Mouse (Mus musculus) erythroid progenitor cell, adult 5-6 weeks (primary cell): ENCODE data around the gene Mfn1. TPM values are rescaled to one million over a fixed set of nuclear protein-coding genes. Genes with fewer than 3 reads are reported as not detected.

Experiments used
- ATAC-seq: replicated peaks from 2 replicates; pipeline ENCODE4 v1.8.0; 2016; ENCODE audit warnings: moderate number of reproducible peaks, mild to moderate bottlenecking, moderate TSS enrichment, inconsistent platforms; ENCODE audit not compliant: poor library complexity, low FRiP score, severe bottlenecking
- total RNA-seq, 2 experiments: library from RNA; stranded (forward) in 1 of 2; stranded (reverse) in 1 of 2; fragments of 150-400 nt in 1 of 2; fragments of 186-747, 209-891 nt in 1 of 2; gene quantifications; 2 replicates each; pipeline versions ENCODE4 v1.2.3 to v1.2.4; 2015 to 2017; ENCODE audit warnings: low replicate concordance in 2 of 2

Gene Mfn1
- total RNA-seq, 2 experiments from 2014 or later, result 27.2 to 51.1 TPM

DNA sequence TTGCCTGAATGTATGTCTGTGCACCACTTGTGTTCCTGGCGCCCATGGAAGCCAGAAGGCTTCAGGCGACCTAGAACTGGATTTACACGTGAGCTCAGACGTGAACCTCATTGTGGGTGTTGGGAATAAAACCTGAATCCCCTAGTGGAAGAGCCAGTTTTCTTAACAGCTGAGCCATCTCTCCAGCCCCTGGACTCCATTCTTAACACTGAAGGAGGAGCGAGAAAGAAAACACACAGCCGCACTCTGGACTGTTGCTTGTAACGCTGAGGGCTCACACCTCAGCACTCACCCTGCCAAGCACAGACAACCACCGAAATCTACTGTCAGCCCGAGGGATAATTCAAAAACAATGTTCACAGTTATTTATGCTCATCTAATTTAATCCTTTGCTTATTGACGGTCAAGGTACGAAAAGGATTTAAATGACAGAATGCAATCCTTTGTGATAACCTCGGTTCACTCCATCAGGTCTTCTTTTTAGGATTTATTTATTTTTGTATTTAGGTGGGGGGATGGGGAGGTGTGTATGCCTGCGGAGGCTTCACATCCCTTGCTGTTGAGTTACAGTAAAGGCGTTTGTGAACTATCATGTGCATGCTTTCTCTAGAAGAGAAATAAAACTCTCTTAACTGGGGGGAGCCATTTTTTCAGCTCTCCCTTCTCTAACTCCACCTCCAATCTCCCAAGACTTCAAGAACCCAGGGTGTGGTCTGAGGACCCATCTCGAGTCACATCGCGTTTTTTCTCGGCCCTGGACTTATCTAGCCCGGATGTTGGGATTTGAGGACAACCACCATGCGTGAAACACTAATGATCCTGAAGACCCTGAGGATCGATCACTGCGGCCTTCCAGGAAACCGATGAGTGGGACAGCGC lies 19.5 kb upstream of the Mfn1 start, which contains the start of gene Zfp639:
TSS of gene Zfp639 (plus strand) at position 764 of the 879 bp plus-strand sequence.
- peak; percentile 48; the same call in 1 of the 2 replicates for ATAC-seq

GRCm38 (mm10) chr3:32510375-32511190 lies 18.7 kb upstream of the Mfn1 start:
- peak; percentile 82 for ATAC-seq

- no peak for ATAC-seq
Measured at GRCm38 (mm10) chr3:32511191-32511550, 18.1 kb upstream of the Mfn1 start.

DNA sequence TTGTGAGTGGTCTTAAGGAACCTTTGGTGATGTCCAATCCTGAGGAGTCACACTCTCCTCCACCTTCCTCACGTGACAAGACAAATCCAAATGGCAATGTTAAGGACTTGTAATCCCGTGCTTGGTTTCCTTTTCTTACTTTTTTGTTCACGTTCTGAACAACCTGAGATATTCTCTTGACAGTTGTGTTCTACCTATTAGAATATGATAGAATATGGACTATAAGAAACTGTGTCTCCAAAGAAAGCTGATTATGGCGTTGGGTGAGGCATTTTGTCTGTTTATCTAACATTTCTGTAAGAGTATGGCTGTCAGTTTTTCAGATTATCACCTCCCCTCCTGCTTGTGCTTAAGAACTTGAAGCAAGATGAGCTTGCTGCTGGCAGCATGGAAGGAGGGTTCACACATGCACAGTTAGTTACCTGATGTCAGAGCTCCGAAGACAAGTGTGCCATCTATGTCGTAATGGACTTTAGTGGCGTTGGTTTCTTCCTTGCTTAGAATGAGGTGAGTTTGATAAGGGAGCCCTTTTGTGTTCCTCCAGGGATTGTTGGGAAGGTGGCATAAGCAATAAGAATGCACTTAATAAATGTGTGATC lies 16.5 kb upstream of the Mfn1 start:
- ATAC-seq, result no peak

GRCm38 (mm10) chr3:32513528-32513927 lies 15.7 kb upstream of the Mfn1 start:
- ATAC-seq, result no peak

GRCm38 (mm10) chr3:32527181-32527580 lies 2.1 kb upstream of the Mfn1 start:
- ATAC-seq, result no peak

DNA sequence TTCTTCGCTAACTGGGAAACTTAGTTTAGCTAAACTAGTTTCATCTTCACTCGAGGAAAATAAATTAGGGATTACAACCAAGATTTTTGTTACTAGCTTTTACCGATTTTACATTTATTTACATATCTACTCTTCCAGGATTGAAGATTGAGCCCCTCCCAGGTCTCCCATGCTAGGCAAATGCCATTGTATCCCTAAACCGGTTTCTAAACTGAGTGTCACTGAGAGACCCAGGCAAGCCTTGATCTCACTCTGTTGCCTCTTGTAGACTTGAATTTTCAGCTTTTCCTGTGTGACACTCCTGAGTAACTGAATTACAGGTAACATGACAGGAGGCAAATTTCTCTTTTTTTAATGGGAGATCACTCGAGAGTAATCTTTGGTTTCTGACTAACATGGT lies 776 bp downstream of the Mfn1 start:
- ATAC-seq, result no peak

GRCm38 (mm10) chr3:32535692-32536091 lies 6.4 kb downstream of the Mfn1 start:
- 0 out of 2 replicates have a peak, but pooled peaks have one; percentile 54 for ATAC-seq

DNA sequence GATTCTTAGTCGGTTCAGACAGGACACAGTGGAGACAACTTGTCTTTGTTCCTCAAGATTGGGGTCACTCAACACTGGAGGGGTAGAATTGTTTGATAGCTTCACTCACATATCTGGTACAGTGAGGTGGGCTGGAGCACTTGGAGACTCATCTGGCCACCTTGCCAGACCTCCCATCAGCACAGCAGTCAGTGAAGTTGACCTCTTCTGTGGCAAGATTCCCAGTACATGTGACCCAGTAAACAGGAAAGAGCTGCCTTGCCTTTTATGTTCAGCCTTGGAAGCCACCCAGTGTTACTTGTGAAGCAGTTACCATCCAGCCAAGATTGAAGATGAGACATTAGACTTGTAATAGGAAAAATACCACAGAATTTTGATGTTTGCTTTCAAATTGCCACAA lies 8.3 kb downstream of the Mfn1 start:
- ATAC-seq, result no peak

DNA sequence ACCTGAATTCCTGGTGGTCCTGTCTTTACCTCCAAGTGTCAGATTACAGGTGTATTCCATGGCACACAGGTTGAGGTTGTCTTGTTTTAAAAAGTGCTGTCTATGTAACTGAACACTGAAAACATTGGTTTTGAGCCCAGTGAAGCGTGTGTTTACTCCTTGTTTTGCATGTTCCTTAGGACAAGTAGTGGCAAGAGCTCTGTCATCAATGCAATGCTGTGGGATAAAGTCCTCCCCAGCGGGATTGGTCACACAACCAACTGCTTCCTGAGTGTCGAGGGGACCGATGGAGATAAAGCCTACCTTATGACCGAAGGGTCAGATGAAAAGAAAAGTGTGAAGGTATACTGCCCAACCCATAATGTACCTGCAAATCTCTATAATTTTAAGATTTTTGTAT lies 8.8 kb downstream of the Mfn1 start:
- ATAC-seq, result no peak

DNA sequence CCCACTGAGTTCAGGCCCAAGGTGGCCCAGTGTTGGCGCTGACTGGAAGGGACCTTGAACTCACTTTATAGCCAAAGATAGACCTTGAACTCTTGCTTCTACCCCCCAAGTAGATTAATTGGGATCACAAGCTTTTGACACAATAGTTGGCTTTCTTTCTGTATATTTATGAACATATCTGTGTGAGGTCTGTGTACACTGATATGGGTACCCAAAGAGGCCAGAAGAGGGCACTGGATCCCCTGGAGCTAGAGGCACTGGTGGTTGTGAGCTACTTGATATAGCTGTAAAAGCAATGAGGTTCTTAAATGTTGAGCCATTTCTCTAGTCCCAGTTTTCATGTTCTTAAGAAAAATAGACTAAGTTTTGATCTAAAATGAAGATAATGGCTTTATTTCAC lies 23.8 kb downstream of the Mfn1 start:
- ATAC-seq, result no peak

GRCm38 (mm10) chr3:32563401-32563800 lies 34.1 kb downstream of the Mfn1 start:
- ATAC-seq, result no peak

DNA sequence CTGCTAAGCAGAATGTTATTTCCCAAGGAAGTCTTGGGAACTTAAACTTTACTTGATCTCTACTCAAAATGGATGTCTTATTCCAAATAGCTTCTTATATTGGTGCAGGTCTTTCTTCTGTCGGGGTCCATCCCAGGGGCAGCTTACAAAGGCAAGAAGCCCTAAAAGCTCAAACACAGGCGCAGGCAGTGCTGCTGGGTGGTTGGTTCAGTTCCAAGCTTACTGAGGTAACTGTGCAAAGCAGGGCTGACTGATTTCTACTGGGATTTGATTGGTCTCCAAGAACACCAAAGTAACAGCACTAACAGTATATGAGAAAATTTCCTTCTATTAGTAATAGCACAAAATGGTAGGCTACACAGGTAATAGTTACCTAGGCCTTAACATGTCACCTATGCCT lies 43.8 kb downstream of the Mfn1 start:
- ATAC-seq, result no peak

DNA sequence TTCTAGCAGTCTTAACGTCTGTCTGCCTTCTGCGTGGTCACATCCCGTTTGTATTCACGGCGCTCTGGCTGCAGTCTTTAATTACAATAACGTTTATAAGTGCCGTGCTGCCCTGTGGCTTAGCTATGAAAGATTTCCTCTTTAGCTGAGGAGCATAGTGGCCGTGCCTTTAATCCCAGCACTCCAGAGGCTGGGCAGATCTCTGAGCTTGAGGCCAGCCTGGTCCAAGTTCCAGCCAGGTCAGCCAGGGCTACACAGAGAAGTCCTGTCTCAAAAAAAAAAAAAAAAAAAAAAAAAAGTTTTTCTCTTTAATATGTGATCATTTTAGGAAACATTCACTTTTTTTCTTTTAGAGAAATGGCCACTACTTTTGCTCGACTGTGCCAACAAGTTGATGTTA lies 44.6 kb downstream of the Mfn1 start:
- no peak for ATAC-seq

DNA sequence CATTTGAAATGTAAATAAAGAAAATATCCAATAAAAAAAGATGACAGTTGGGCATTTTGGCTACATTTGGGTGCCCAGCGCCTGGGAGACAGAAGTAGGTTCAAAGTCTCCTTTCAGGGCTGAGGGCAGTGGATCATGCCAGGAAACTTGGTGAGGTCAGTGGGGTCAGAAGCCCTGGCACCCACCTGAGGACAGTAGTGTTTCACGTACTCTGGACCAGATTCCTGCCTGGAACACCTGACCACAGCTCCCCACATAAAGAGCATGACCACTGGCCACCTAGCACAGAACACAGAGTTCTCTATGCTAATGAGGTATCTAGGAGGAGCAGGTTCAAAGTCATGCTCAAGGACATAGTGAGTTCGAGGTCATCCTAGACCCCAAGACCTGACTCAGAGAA lies 45.9 kb downstream of the Mfn1 start:
- ATAC-seq, result no peak

DNA sequence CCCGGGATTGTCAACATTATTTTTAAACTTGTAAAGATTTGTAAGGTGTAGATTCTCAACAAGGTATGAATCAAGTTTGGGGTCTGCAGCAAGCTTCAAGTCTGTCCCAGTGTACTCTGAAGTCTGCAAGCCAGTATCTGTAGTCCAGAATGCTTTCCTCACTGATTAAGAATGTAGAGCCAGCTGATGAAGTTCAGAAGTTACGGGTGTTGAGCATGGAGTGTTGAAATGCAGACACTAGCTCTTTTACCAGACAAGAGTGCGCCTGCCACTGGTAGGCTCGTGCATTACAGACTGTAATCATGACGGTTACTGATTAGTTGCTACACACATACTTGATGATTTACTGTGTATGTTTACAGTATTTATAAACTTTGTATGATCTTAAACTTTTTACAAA lies 49.5 kb downstream of the Mfn1 start:
- ATAC-seq, result no peak

DNA sequence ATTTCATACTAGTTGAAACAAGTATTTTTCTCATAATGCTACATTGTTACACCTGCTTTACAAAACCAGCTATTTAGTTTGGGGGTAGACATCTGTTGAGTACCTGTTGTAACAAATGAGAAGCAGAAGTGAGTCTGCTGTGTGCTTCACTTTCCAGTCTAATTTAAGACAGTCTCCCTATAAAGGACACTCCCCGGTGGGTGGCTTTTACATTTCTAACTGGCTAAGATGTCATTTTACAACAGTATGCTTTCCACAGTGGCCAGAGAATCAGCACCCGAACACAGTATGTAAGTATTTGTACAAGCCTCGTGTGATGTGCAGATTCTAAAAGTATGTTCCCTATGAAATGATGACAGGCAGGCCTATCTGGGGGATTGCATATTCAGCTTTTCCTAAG lies 51.5 kb downstream of the Mfn1 start:
- no peak for ATAC-seq

DNA sequence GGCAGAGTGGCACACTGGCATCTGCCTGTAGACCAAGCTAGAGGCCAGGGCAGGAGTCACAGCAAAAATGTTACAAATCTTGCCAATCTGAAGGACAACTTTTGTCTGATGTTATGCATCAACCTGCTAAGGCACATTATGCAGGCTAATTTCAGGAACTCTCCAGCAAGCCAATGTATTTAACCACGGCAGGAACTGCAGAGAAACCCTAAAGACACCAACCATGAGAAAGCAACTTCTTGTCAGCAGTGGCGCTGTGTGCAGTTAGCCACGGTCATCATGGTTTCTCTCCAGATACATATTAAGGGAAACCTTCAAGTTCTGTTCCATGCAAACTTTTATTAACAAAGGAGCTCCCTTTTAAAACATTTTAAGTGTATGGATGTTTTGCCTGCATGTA lies 52.6 kb downstream of the Mfn1 start:
- ATAC-seq, result no peak

DNA sequence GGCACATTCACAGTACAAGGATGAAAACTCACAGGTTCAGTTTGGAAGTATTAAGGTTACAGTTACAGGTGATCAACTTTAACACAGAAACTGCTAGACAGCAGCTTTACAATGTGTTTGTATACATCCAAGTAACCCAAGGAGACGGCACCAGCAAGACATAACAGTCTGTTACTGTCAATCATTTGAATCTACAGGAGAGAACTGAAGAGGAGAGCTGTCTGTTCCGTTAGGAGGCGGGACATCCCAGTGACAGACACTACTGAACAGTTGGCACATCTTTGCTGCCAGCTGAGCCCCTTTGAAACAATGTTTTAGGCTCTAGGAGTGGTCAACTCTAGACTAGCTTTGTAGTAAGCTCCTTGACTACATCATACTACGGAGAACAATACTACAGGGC lies 54.2 kb downstream of the Mfn1 start:
- ATAC-seq, result no peak

DNA sequence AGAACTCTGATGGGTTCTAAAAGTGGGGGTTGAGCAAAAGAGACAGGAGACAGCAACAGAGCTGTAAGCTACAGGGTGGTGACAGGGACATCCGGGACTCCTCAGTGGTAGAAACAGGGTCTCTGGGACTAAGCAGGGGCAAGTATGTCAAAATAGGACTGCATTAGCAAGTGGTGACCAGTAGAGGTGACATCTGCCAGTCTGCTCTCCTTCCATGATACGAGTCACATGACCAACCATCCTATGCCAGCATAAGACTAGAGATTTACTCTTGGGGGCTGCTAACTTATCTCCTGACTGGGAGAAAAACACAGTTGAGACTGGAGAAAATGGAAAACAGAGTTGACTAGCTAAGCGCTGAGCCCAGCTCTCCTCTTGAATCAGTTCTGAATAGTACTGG lies 57.0 kb downstream of the Mfn1 start:
- ATAC-seq, result no peak

GRCm38 (mm10) chr3:32595080-32595479 lies 65.8 kb downstream of the Mfn1 start:
- no peak for ATAC-seq
